Mouse (Mus musculus) bone marrow, adult 2 months (tissue): ENCODE results near the gene Slc1a2.

Experiments
- CTCF ChIP-seq: fragments of 200-500 bp; IDR thresholded peaks from 2 replicates; pipeline ENCODE4 v1.5.1; 2011; ENCODE audit warnings: low read length, control low read depth; ENCODE audit not compliant: control insufficient read depth, insufficient read depth
- POLR2A ChIP-seq: fragments of 200-500 bp; IDR thresholded peaks from 2 replicates; pipeline ENCODE4 v1.6.1; 2011; ENCODE audit warnings: low read depth, mild to moderate bottlenecking, control low read depth, low read length, borderline replicate concordance; ENCODE audit not compliant: control insufficient read depth

DNA sequence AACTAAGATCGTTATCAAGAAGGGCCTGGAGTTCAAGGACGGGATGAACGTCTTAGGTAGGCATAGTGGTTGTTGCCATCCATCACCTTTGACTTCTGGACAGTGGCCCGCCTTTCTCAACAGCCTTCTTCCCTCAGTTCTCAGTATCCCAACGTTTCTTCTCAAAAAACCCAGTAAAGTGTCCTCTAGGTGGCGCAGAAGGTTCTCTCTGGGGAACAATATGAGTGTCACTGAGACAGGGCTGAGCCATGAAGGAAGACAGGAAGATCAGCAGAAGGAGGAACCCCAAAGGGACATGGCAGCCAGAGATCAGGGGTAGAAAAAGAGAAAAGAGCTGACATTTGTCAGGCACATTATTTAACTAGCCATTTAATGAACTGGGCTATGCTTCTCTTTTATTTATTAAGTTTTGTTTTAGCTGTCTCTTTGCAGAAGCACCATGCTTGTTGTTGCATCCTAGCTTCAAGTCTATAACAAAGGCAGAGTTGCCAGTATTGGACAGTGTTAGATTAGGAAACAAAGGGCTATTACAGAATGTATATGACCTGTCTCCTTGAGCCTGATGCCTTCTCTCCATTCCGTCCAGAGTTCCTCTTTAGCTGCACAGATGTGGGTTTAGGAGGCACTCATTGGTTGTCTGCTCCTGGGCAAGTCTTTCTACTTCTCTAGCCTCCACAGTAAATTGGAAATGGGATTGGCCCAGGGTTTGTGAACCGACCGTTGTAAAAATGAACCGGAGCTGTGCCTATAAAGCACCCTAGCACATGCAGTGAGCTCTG lies 85.6 kb downstream of the Slc1a2 start:
- TF ChIP-seq CTCF (peak; percentile 37; the same call in 1 of the 2 replicates), POLR2A (no peak)
